Mouse (Mus musculus): ENCODE measurements around the gene Coro1c. TPM values are rescaled to one million over a fixed set of nuclear protein-coding genes. Genes with fewer than 3 reads are reported as not detected.

Coro1c gene
- total RNA-seq (2021), result 100 to 1,000 TPM in 1 of 2 experiments, 10 to 100 TPM in 1; 99.1 to 105 TPM
- long read RNA-seq, experiment 1, transcript Coro1c-201 (11 exons, 3,491 nt), result major isoform, 25 of 29 reads
- long read RNA-seq, experiment 1, partial matches to known transcripts, result 3 of 29 reads
- long read RNA-seq, experiment 1, other reads (novel, unspliced or antisense), result 1 of 29 reads
- long read RNA-seq, experiment 2, transcript Coro1c-201 (11 exons, 3,491 nt), result major isoform, 16 of 47 reads
- long read RNA-seq, experiment 2, partial matches to known transcripts, result 2 of 47 reads
- long read RNA-seq, experiment 2, other reads (novel, unspliced or antisense), result 29 of 47 reads

- DNase-seq (ENCODE audit: low spot score in 2 of 2), result peak; percentile 99 to 100
Observed at GRCm38 (mm10) chr5:113908592-113909441, at the start of gene Coro1c. Coro1c (minus strand) TSS chr5:113908758.

- DNase-seq (ENCODE audit: low spot score in 2 of 2), result peak; percentile 79 to 81
Observed at GRCm38 (mm10) chr5:113956510-113956909, 48.0 kb upstream of the Coro1c start.

GRCm38 (mm10) chr5:113955691-113956090 lies 47.1 kb upstream of the Coro1c start:
- DNase-seq (ENCODE audit: low spot score in 2 of 2), result no peak

- DNase-seq (ENCODE audit: low spot score in 2 of 2), result no peak
Observed at GRCm38 (mm10) chr5:113955281-113955680, 46.7 kb upstream of the Coro1c start.

- DNase-seq (ENCODE audit: low spot score in 2 of 2), result peak; percentile 62 to 73
Observed at GRCm38 (mm10) chr5:113954421-113954820, 45.9 kb upstream of the Coro1c start.

- DNase-seq (ENCODE audit: low spot score in 2 of 2), result no peak
Observed at GRCm38 (mm10) chr5:113952519-113952918, 44.0 kb upstream of the Coro1c start.

GRCm38 (mm10) chr5:113951693-113952071 lies 43.1 kb upstream of the Coro1c start:
- no peak for DNase-seq (ENCODE audit: low spot score in 2 of 2)

GRCm38 (mm10) chr5:113950786-113951692 lies 42.5 kb upstream of the Coro1c start:
- DNase-seq (ENCODE audit: low spot score in 2 of 2), result no peak

GRCm38 (mm10) chr5:113950133-113950532 lies 41.6 kb upstream of the Coro1c start:
- no peak for DNase-seq (ENCODE audit: low spot score in 2 of 2)

GRCm38 (mm10) chr5:113947280-113947679 lies 38.7 kb upstream of the Coro1c start:
- no peak for DNase-seq (ENCODE audit: low spot score in 2 of 2)

- no peak for DNase-seq (ENCODE audit: low spot score in 2 of 2)
Observed at GRCm38 (mm10) chr5:113945126-113945525, 36.6 kb upstream of the Coro1c start.

GRCm38 (mm10) chr5:113943328-113943727 lies 34.8 kb upstream of the Coro1c start:
- DNase-seq (ENCODE audit: low spot score in 2 of 2), result no peak

GRCm38 (mm10) chr5:113942580-113942979 lies 34.0 kb upstream of the Coro1c start:
- no peak for DNase-seq (ENCODE audit: low spot score in 2 of 2)

GRCm38 (mm10) chr5:113939263-113939900 lies 30.8 kb upstream of the Coro1c start:
- DNase-seq (ENCODE audit: low spot score in 2 of 2), result no peak

- DNase-seq (ENCODE audit: low spot score in 2 of 2), result no peak
Observed at GRCm38 (mm10) chr5:113937650-113938049, 29.1 kb upstream of the Coro1c start.

- DNase-seq (ENCODE audit: low spot score in 2 of 2), result no peak
Observed at GRCm38 (mm10) chr5:113933889-113934288, 25.3 kb upstream of the Coro1c start.

GRCm38 (mm10) chr5:113933480-113933879 lies 24.9 kb upstream of the Coro1c start:
- no peak for DNase-seq (ENCODE audit: low spot score in 2 of 2)

GRCm38 (mm10) chr5:113932310-113932709 lies 23.8 kb upstream of the Coro1c start:
- no peak for DNase-seq (ENCODE audit: low spot score in 2 of 2)

GRCm38 (mm10) chr5:113930648-113931609 lies 22.4 kb upstream of the Coro1c start:
- DNase-seq (ENCODE audit: low spot score in 2 of 2), result peak in 1 of 2 experiments; percentile 33
